Mouse (Mus musculus): Measurements from ENCODE around the gene Trabd2b. TPM values are rescaled to one million over a fixed set of nuclear protein-coding genes. Genes with fewer than 3 reads are reported as not detected.
A peak's percentile ranks its signal among the peaks of the same experiment; 100 is the strongest.

The Trabd2b gene
- total RNA-seq, 2 experiments from 2014 or later = 4.1 to 4.9 TPM

- intact Hi-C loops (cut with DNase I) = no loop called here
- no peak for DNase-seq (ENCODE audit: low spot score in 2 of 2)
Measured at GRCm38 (mm10) chr4:114388306-114388705, 18.2 kb upstream of the Trabd2b start.

- intact Hi-C loops (cut with DNase I) = no loop called here
Measured at GRCm38 (mm10) chr4:114389653-114390052, 16.9 kb upstream of the Trabd2b start.

GRCm38 (mm10) chr4:114397625-114398024, 8.9 kb upstream of the Trabd2b start:
- intact Hi-C loops (cut with DNase I) = no loop called here
- DNase-seq (ENCODE audit: low spot score in 2 of 2) = no peak

More at GRCm38 (mm10) chr4:114389653-114390052, 16.9 kb upstream of the Trabd2b start:
- DNase-seq (ENCODE audit: low spot score in 2 of 2) = no peak

- intact Hi-C loops (cut with DNase I) = no loop called here
- no peak for DNase-seq (ENCODE audit: low spot score in 2 of 2)
Measured at GRCm38 (mm10) chr4:114399821-114400220, 6.7 kb upstream of the Trabd2b start.

GRCm38 (mm10) chr4:114401993-114402731, 4.4 kb upstream of the Trabd2b start:
- intact Hi-C loops (cut with DNase I) = no loop called here
- DNase-seq (ENCODE audit: low spot score in 2 of 2) = no peak

GRCm38 (mm10) chr4:114405682-114406354, 706 bp upstream of the Trabd2b start:
- intact Hi-C loops (cut with DNase I) = loop anchor here (1.0 to 5.0 kb wide), 2 partner anchors 60 to 231 kb away; no protein-coding TSS in a partner anchor
- DNase-seq (ENCODE audit: low spot score in 2 of 2) = peak; percentile 84 to 88

GRCm38 (mm10) chr4:114407516-114407915, 992 bp downstream of the Trabd2b start:
- intact Hi-C loops (cut with DNase I) = loop anchor here (5.0 kb wide), 1 partner anchor 230 kb away; no protein-coding TSS in a partner anchor
- DNase-seq (ENCODE audit: low spot score in 2 of 2) = no peak

GRCm38 (mm10) chr4:114408298-114408697, 1.8 kb downstream of the Trabd2b start:
- intact Hi-C loops (cut with DNase I) = loop anchor here (5.0 kb wide), 1 partner anchor 229 kb away; no protein-coding TSS in a partner anchor

GRCm38 (mm10) chr4:114408890-114409480, 2.5 kb downstream of the Trabd2b start:
- intact Hi-C loops (cut with DNase I) = loop anchor here (5.0 kb wide), 1 partner anchor 228 kb away; no protein-coding TSS in a partner anchor

More at GRCm38 (mm10) chr4:114408298-114408697, 1.8 kb downstream of the Trabd2b start:
- DNase-seq (ENCODE audit: low spot score in 2 of 2) = no peak

GRCm38 (mm10) chr4:114409511-114409910, 3.0 kb downstream of the Trabd2b start:
- intact Hi-C loops (cut with DNase I) = loop anchor here (5.0 kb wide), 1 partner anchor 228 kb away; no protein-coding TSS in a partner anchor

More at GRCm38 (mm10) chr4:114408890-114409480, 2.5 kb downstream of the Trabd2b start:
- DNase-seq (ENCODE audit: low spot score in 2 of 2) = no peak

GRCm38 (mm10) chr4:114410026-114410425, 3.5 kb downstream of the Trabd2b start:
- intact Hi-C loops (cut with DNase I) = no loop called here
- DNase-seq (ENCODE audit: low spot score in 2 of 2) = no peak

More at GRCm38 (mm10) chr4:114409511-114409910, 3.0 kb downstream of the Trabd2b start:
- DNase-seq (ENCODE audit: low spot score in 2 of 2) = no peak

GRCm38 (mm10) chr4:114410443-114410842, 3.9 kb downstream of the Trabd2b start:
- intact Hi-C loops (cut with DNase I) = no loop called here
- no peak for DNase-seq (ENCODE audit: low spot score in 2 of 2)

- intact Hi-C loops (cut with DNase I) = no loop called here
- DNase-seq (ENCODE audit: low spot score in 2 of 2) = no peak
Measured at GRCm38 (mm10) chr4:114410958-114411661, 4.6 kb downstream of the Trabd2b start.

- no peak for DNase-seq (ENCODE audit: low spot score in 2 of 2)
- intact Hi-C loops (cut with DNase I) = no loop called here
Measured at GRCm38 (mm10) chr4:114411846-114412390, 5.4 kb downstream of the Trabd2b start.

- intact Hi-C loops (cut with DNase I) = no loop called here
- DNase-seq (ENCODE audit: low spot score in 2 of 2) = peak; percentile 42 to 44
Measured at GRCm38 (mm10) chr4:114415925-114416645, 9.6 kb downstream of the Trabd2b start.

GRCm38 (mm10) chr4:114420154-114420553, 13.6 kb downstream of the Trabd2b start:
- no peak for DNase-seq (ENCODE audit: low spot score in 2 of 2)
- intact Hi-C loops (cut with DNase I) = no loop called here

- DNase-seq (ENCODE audit: low spot score in 2 of 2) = no peak
- intact Hi-C loops (cut with DNase I) = no loop called here
Measured at GRCm38 (mm10) chr4:114423084-114423483, 16.6 kb downstream of the Trabd2b start.

GRCm38 (mm10) chr4:114425808-114426207, 19.3 kb downstream of the Trabd2b start:
- DNase-seq (ENCODE audit: low spot score in 2 of 2) = no peak
- intact Hi-C loops (cut with DNase I) = no loop called here

All from left cerebral cortex, postnatal 14 days (tissue).